Mouse (Mus musculus) liver, embryonic 13.5 days (tissue): ENCODE measurements around the gene Wdfy2. TPM values are rescaled to one million over a fixed set of nuclear protein-coding genes. Genes with fewer than 3 reads are reported as not detected.

Experiments used
- ATAC-seq: fragments of 200-750 bp; cut with Nextera tagmentation; 2 replicates; pipeline ENCODE4 v1.8.0; 2017; ENCODE audit warnings: low read depth, mild to moderate bottlenecking, moderate number of reproducible peaks, moderate library complexity
- DNase-seq: peaks from one replicate; pipeline ENCODE4 v3.0.0; 2022
- H3K27ac ChIP-seq: fragments of 300-500 bp; sonication (generic); 2 replicates; pipeline ENCODE4 v1.5.1; 2015; ENCODE audit warnings: moderate library complexity, mild to moderate bottlenecking, inconsistent platforms
- H3K27me3 ChIP-seq: fragments of 300-500 bp; sonication (generic); 2 replicates; pipeline ENCODE4 v1.6.1; 2015; ENCODE audit warnings: mild to moderate bottlenecking, inconsistent platforms
- H3K36me3 ChIP-seq: fragments of 300-500 bp; sonication (generic); 2 replicates; pipeline ENCODE4 v1.6.1; 2015; ENCODE audit warnings: mild to moderate bottlenecking, inconsistent platforms
- H3K4me1 ChIP-seq: fragments of 300-500 bp; sonication (generic); replicated peaks from 2 replicates; pipeline ENCODE4 v1.6.1; 2015; ENCODE audit warnings: inconsistent platforms
- H3K4me2 ChIP-seq: fragments of 300-500 bp; sonication (generic); 2 replicates; pipeline ENCODE4 v1.6.1; 2015; ENCODE audit warnings: inconsistent platforms, mild to moderate bottlenecking, moderate library complexity
- H3K4me3 ChIP-seq: fragments of 300-500 bp; sonication (generic); replicated peaks from 2 replicates; pipeline ENCODE4 v1.5.1; 2015; ENCODE audit warnings: mild to moderate bottlenecking, inconsistent platforms
- H3K9ac ChIP-seq: fragments of 300-500 bp; sonication (generic); 2 replicates; pipeline ENCODE4 v1.6.1; 2015; ENCODE audit warnings: mild to moderate bottlenecking, inconsistent platforms
- H3K9me3 ChIP-seq: fragments of 300-500 bp; sonication (generic); replicated peaks from 2 replicates; pipeline ENCODE4 v1.6.1; 2016; ENCODE audit warnings: inconsistent platforms
- WGBS: fragments of 180-500 bp; shearing (Covaris S2); methylation state at CpG from one replicate; pipeline ENCODE4 v1.1.7; 2015; ENCODE audit not compliant: insufficient replicate concordance; 5-methylcytosine and 5-hydroxymethylcytosine counted together
- microRNA-seq: library from miRNA; unstranded; fragments of <30 nt; microRNA quantifications from one replicate; pipeline ENCODE4, GENCODE M21; 2016
- polyA plus RNA-seq: library from polyadenylated mRNA; unstranded; fragments of >200 nt; fragmentation: Nextera tagmentation; extraction: Ambion mirVana; gene quantifications from 2 replicates; pipeline ENCODE4 v1.2.1, GENCODE M21; 2015

Wdfy2 gene
- polyA plus RNA-seq, 1 experiment from 2014 or later = 1.9 TPM

GRCm38 (mm10) chr14:62991849-62992510, 154.5 kb downstream of the Wdfy2 start:
- WGBS = 58% methylated on average over 7 of the region's 7 CpGs

GRCm38 (mm10) chr14:62997777-62998176, 160.3 kb downstream of the Wdfy2 start, which contains the start of gene Defb47:
Gene Defb47 (plus strand): TSS chr14:62998077.
- Histone ChIP-seq H3K27me3 (no peaks in the 10 kb centered on the region), H3K36me3 (no peaks in the 10 kb centered on the region), H3K9ac (no peak within 1 kb of the TSS), H3K4me1 (no peaks in the 10 kb centered on the region), H3K4me2 (no peak within 1 kb of the TSS), H3K27ac (no peak within 1 kb of the TSS), H3K9me3 (no peaks in the 10 kb centered on the region), H3K4me3 (no peak within 1 kb of the TSS)
- no peak for DNase-seq
- no peak for ATAC-seq
- 58% methylated on average over 8 of the region's 8 CpGs for WGBS

More at GRCm38 (mm10) chr14:62991849-62992510, 154.5 kb downstream of the Wdfy2 start:
- Histone ChIP-seq H3K27ac (no peak overlapping the region), H3K4me2 (no peak overlapping the region), H3K4me1 (no peaks in the 10 kb centered on the region), H3K36me3 (no peaks in the 10 kb centered on the region), H3K27me3 (no peaks in the 10 kb centered on the region), H3K9ac (no peak overlapping the region), H3K4me3 (no peak overlapping the region), H3K9me3 (no peaks in the 10 kb centered on the region)
- no peak for DNase-seq
- no peak for ATAC-seq

DNA sequence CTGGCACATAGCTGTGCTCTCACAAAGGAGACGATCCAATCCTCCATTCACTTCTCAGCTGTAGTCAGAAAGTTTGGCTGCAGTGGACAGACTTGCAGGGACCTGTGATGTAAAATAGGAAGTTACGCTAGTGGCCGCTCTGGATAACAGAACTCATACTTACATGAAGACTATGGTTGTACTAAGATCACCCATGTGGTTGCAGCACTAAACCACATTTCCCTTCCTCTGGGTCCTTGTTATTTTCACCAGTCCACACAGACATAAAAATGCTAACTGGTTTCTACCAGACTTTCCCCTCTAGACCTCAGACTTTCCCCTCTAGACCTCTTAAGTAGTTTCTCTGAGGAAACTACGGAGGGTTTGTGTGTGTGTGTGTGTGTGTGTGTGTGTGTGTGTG, 161.5 kb downstream of the Wdfy2 start:
- Histone ChIP-seq H3K27ac (no peak overlapping the region), H3K9ac (no peak overlapping the region), H3K9me3 (no peaks in the 10 kb centered on the region), H3K36me3 (no peaks in the 10 kb centered on the region), H3K4me2 (no peak overlapping the region), H3K4me1 (no peaks in the 10 kb centered on the region), H3K27me3 (no peaks in the 10 kb centered on the region), H3K4me3 (no peak overlapping the region)
- no peak for ATAC-seq
- DNase-seq = no peak
- 31% methylated on average over 4 of the region's 4 CpGs for WGBS

DNA sequence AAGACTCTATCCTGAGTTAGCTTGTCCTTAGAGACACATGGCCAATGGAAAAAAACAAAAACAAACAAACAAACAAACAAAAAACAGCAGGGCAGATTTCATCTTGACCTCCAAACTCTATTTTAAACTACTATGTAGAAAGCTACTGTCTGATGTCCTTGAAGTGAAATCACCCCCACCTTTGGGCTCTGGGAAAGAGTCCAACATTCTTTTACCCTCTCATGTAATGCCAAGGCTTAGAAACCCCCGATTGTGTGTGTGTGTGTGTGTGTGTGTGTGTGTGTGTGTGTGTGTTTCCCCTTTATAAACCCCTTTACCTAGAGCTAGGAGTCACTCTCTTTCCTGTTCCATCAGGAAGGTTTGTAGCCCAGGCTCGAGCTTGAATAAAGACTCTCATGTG, 165.1 kb downstream of the Wdfy2 start:
- Histone ChIP-seq H3K4me2 (no peak overlapping the region), H3K27me3 (no peaks in the 10 kb centered on the region), H3K9ac (no peak overlapping the region), H3K4me1 (no peaks in the 10 kb centered on the region), H3K36me3 (no peaks in the 10 kb centered on the region), H3K4me3 (no peak overlapping the region), H3K9me3 (no peaks in the 10 kb centered on the region), H3K27ac (no peak overlapping the region)
- DNase-seq (no peak), ATAC-seq (no peak)
- 29% methylated on average over 2 of the region's 2 CpGs for WGBS

Small RNAs within 50 kb of the gene (microRNA-seq; reads per million reads assigned to microRNA genes)
- gene Mir6541 (not detected), gene Mir8098 (not detected)

Other genes starting within 250 kb of the Wdfy2 start
- not detected in 2 replicates for gene Serpine3, start 174.0 kb upstream of the Wdfy2 start, polyA plus RNA-seq
- 10.5 and 14.5 TPM in 2 replicates for gene Ints6, start 76.5 kb upstream of the Wdfy2 start, polyA plus RNA-seq
- gene Defb48, start 146.8 kb downstream of the Wdfy2 start, polyA plus RNA-seq = not detected in 2 replicates
- not detected in 2 replicates for gene Defb47, start 160.4 kb downstream of the Wdfy2 start, polyA plus RNA-seq
- not detected in 2 replicates for gene Defb43, start 174.1 kb downstream of the Wdfy2 start, polyA plus RNA-seq
- 0.15 and 0.20 TPM in 2 replicates for gene Defb42, start 209.3 kb downstream of the Wdfy2 start, polyA plus RNA-seq
- not detected in 2 replicates for gene Defb30, start 212.3 kb downstream of the Wdfy2 start, polyA plus RNA-seq